Mouse (Mus musculus): ENCODE data around the gene Tspyl3.

The Tspyl3 gene

DNA sequence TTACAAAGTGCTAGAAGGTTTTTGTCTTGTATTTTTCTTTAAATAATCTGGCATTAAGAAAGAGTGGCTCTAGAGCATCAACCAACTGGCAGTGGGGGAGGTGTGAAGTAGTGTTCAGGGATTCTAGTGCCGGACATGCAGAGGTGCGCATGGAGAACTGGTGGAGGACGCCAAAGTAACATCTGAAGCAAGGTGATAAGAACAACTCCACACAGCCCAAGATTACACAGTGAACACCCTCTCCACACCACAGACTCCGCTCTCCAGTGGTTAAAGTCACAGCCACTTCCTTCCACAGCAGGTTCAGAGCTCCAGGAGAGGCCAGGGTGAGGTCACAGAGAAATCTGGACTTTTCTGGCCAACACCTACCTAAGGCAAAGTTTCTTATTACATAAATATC lies 2.7 kb upstream of the Tspyl3 start:
- no peak for DNase-seq (ENCODE audit: low spot score)

DNA sequence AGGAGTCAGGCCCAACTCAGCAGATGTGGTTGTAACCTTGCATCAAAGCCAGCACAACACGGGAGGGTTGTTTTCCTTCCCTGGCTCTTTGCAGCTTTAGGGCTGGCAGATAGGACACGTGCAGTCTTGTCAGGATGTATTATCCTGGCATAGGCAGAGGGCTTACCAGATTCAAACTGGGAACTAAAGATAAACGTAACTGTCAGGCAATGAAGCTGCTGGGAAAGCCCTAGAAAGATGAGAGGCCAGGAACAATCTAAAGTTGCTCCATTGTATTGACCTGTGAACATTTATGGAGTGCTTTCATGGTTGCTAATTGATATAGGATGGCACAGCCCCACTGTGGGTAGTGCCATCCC lies 333 bp upstream of the Tspyl3 start:
- DNase-seq (ENCODE audit: low spot score): no peak

DNA sequence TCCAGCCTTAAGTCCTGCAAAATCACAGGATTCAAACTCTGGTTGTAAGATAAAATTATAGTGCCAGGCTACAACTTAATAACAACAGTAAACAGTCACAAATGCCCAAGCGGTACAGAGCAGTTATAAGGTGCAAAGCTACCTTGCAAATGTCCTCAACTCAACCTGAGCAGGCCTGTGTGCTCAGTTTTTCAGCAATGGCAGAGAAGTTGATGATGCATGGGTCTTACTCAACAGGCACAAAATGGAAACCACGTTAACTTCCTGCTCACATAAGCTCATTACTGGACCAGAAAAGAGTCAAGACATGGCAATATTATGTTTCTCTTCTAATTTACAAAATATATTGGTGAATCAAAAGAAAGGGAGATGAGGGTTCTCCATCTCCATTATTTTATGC lies 2.7 kb downstream of the Tspyl3 start:
- no peak for DNase-seq (ENCODE audit: low spot score)

DNA sequence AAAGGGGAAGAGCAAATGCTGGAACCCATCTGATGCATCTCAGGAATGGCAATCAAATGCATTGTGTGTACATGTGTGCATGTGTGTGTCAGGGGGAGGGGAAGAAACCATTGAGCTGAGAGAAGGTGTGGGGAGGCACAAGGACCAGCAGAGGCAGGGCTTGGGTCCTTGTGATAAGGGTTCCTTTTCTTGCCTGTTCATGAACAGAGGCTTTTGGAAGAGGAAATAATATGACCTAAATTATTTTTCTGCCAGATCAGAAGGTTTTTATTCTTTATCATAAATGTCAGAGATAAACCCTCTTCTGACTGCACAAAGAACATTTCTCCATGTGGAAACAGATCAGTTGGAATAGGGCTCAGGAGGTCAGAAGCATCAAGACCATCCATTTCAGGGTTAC lies 3.1 kb downstream of the Tspyl3 start:
- DNase-seq (ENCODE audit: low spot score): no peak

DNA sequence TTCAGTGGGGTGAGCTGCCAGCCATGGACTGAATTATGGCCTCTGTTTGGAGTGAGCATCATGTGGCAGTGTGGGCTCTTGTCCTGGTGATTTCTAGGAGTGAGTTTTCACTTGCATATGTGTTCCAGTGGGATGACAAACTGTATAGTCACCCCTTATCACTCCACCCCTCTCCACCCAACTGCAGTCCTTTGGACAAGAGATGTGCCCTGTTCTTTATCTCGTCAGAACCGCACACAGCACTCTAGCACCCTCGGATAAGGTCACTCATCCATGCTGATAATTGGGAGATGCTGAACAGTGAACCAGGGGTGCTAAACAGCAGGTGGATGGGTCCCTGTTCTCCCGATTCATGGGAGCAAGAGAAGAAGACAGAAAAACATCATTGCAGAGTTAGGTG lies 3.6 kb downstream of the Tspyl3 start:
- no peak for DNase-seq (ENCODE audit: low spot score)

DNA sequence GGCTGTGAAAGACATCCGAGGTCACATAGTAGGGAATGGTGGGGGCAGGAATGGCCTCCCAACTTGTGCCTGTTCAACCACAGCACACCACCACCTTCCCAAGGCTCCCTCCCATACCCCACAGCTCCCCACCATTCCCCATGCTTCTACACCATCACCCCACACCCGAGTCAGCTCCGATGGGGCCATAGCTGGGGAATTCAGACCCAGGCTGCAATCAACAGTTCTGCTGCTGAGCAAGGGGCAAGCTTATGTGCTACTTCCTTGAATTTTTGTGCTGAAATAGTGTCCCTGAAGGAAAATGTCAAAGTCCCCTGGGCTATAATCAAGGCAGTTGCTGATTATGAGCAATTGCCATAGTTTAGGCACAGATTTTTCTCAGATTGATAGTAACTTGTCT lies 6.7 kb downstream of the Tspyl3 start:
- no peak for DNase-seq (ENCODE audit: low spot score)

DNA sequence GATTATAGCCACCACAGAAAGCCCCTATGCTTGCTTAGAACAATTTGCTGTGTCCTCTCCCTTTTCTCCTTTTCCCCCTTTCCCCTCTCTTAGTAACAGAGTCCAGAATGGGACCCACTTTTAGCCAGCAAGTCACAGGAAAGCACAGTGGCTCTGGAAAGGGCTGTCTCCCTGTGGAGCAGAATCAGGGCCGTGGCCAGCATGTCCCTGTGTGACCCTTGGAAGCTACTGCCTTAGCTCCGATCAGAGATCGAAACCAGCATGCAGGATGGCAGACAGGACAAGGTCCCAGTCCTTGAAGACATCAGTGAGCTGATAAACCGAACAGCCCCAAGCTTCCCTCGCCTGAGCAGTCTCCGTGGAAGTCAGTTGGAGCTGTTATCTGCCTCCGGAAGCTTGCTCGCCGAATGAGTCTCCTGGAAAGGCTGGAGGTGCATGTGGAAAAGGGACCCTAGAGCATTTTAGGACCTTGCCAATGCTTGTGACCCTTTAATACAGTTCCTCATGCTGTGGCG lies 7.4 kb downstream of the Tspyl3 start:
- no peak for DNase-seq (ENCODE audit: low spot score)

DNA sequence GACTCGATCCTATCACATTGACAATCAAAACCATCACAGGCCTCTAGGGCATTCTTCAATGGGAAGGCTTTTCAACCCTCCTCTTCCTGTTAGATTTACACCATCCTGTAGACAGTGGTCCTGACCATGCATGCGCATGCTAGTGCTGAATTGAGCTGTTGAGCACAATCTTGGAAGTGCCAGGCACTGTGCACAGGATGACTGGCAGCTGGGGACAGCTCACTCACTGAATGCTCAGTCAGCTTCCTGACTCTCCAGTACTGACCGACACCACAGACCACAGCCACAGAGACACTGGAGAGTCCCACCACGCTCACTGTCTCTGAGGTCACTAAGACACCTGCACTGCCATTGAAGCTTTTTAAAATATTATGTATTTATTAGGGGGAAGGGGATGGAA lies 9.8 kb downstream of the Tspyl3 start:
- DNase-seq (ENCODE audit: low spot score): no peak

DNA sequence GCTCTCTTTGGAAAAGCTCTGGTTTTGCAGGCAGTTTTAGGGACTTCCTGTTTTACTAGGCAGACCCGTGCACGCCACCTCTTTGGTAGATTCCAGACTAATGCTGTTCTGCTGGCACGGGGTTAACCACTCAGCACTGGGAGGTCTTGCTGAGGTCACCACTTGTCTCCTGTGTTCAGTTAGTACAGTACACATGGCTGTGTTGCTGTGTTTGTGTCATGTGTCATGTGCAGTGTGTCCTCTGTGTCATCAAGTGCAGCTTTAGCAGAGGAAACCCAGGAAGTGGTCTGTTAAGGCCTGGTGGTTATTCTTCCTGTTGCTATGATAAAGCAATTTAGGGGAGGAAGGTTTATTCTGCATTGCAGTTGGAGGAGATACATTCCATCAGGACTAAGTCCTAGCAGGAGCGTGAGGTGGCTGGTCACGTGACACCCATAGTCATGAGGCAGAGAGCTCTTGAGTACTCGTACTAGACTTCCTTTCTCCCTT lies 10.4 kb downstream of the Tspyl3 start:
- DNase-seq (ENCODE audit: low spot score): no peak

DNA sequence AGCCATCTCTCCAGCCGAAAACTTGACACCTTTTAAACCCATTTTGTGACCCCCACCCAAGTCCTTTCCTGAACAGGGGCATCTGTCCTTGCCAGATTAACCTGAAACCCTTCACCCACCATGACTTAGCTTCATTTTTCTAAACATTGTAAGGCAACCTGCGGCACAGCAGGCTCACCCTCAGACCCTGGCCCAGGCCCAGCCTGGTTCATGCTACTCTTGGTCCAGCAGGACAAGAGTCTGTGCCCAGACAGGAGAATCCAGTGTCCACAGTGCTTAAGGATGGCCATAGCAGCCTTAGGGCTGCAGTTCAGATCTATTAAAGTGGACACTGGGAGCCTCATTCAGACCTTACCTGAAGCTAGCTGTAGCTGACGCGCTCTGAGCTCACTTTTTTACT lies 11.9 kb downstream of the Tspyl3 start:
- DNase-seq (ENCODE audit: low spot score): no peak

DNA sequence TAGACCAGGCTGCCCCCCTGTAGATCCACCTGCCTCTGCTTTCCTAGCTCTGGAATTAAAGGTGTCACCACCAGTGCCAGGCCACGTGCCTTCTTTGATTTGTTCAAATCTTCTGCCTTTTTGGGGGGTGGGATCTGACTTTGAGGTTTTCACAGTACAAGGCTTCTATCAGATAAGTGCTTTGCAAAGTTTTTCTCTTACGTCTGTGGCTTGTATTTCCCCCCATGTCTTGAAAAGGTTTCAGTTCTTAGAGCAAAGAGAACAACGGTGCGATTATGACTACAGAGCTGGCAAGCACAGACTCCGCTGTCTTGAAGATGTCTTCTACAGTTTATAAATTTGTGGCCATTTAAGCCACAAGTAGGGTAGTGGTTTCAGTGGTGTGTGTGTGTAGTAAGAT lies 13.8 kb downstream of the Tspyl3 start:
- DNase-seq (ENCODE audit: low spot score): no peak

DNA sequence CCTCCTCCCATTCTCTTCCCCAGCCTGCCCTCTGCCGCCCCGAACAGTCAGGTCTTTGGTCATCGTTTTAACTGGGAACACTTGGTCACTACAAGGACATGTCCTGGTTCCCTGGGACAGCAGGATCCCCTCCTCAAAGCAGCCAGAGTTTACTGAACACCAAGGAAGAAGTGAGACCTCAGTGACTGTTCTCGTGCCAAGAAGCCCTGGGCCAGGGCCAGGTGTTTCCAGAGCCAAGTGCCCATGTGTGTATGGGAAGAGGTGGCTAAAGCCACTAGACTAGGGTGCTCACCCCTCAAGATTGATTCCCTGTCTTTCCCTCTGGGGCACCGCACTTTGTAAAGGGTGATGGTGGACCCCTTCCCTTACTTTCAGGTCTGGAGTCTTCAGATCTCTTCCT lies 16.0 kb downstream of the Tspyl3 start:
- DNase-seq (ENCODE audit: low spot score): no peak

DNA sequence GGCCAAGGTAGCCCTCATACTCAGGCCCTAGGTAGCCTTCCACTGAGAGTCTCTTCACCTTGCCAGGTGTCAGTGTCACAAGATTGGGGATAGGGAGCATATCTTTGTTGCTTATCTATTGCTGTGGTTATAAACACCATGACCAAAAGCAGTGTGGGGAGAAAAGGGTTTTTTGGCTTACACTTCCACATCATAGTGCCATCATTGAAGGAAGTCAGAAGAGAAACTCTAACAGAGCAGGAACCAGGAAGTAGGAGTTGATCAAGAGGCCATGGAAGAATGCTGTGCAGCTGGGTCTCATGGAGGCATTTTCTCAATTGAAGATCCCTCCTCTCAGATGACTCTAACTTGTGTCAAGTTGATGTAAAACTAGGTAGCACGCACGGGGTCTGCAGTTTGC lies 17.1 kb downstream of the Tspyl3 start:
- no peak for DNase-seq (ENCODE audit: low spot score)

DNA sequence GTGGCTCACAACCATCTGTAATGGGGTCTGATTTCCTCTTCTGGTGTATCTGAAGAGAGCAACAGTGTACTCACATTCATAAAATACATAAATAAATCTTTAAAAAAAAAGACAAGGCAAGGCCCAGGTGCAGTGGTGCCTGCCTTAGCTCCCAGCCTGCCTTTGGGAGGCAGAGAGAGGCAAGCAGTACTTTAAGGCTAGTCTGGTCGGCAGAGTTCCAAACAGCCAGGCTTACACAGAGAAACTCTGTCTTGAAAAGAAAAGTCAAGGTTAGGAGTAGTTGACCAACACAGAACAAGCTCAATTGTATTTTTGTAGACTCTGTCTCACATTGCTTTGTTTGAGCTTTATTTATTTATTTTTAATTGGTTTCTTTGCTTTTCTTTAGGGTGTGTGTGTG lies 22.5 kb downstream of the Tspyl3 start:
- DNase-seq (ENCODE audit: low spot score): no peak

DNA sequence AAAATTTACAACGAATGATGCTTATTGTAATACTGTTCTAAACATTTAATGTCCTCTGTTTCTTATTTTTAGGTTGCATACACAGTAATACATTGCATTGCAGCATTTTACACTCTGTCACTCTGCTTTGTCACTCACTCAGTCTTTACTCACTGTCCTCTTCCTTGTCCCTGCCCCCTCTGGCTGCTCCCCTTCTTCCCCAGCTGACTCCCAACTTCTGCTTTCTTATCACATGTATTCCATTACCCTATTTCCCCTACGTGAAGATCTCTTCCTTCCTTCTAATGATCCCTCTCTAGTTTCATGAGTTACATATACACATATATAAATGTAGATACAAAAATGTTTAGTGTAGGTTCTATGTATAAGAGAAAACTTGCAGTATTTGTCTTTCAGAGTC lies 26.1 kb downstream of the Tspyl3 start:
- DNase-seq (ENCODE audit: low spot score): no peak

DNA sequence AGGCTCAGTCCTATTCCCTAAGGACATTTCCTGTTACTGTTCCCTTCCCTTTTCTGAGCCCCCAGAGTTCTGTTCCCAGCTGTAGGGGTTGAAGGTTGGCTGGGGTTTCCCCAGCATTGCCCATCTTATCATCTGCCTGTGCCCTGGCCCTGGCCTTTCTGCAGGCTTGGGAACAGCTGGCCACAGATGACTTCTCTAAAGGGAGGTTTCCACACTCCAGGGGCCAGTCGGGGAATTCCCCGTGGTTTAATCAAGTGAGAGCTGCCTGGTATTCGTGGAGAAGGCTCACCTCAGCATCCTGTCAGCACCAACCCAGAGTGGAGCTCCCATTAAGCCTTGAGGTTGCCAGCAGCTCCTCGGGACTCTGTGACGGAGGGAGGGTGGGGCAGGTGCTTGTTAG lies 26.8 kb downstream of the Tspyl3 start:
- DNase-seq (ENCODE audit: low spot score): no peak

DNA sequence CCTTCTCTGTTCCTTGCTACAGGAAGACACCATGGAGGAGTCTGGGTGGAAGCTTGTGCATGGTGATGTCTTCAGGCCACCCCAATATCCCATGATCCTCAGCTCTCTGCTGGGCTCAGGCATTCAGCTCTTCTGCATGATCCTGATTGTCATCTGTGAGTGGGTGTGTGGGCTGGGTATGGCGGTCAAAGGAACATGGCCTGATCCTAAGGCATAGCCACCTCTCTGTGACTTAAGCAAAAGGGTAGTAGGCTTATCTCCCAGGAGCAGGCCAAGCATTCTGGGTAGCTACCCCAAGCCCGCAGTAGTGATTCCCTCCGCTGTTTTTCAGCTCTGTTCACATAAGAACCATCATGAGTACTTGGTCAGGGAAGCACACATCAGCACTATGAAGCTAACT lies 31.0 kb downstream of the Tspyl3 start:
- DNase-seq (ENCODE audit: low spot score): no peak

DNA sequence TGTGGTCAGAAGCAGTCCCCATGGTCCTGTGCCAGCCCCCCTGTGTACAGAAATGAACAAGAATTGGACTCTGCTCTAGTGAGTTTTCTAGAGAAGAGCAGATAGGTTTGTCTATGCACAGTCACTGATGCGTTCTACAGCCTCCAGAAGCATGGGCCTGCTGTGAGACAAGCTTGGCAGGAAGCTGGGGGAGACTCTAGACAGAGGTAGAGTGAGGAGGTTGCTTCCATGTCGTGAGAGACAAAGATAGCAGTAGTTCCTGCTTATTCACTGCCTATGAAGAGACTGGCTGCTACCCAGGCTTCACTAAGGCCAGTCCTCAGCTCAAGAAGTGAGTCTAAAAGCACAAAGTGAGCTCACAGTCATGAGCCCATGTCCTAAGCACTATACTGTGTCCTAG lies 34.0 kb downstream of the Tspyl3 start:
- no peak for DNase-seq (ENCODE audit: low spot score)

DNA sequence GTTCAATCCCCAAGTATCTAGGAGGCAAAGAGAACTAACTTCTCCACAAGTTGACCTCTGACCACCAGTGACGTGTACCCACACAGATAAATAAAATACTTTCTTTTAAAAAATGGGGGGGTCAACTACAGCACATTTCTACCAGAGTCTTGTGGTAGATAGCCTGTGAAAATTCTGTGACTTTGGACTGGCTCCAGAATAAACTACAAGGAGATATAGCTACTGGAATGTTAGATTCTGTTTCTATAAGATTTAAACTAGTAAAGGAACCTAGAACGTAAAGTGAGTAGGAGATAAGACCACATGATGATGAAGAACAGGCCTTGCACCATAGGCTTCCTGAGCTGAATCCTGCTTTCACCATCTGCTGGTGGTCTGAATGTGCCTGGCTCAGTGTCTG lies 37.4 kb downstream of the Tspyl3 start:
- no peak for DNase-seq (ENCODE audit: low spot score)

DNA sequence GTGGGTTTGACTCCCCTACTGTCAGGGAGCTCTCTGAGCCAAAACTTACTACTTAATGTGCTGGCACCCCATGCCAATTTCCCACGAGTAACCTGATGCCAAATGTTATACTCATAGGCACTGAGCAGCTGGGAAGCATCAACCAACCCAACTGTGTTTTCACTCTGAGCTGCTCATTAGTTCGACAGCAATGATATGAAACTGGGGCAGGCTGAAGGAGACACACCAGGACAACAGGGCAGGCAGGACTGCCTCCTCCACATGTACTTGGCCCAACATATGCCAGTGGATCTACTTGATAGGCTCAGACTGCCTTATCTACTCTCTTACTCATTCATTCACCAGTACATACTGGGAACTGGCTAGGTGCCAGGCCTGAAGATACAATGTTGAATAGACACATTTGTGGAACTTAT lies 39.1 kb downstream of the Tspyl3 start:
- DNase-seq (ENCODE audit: low spot score): no peak

DNA sequence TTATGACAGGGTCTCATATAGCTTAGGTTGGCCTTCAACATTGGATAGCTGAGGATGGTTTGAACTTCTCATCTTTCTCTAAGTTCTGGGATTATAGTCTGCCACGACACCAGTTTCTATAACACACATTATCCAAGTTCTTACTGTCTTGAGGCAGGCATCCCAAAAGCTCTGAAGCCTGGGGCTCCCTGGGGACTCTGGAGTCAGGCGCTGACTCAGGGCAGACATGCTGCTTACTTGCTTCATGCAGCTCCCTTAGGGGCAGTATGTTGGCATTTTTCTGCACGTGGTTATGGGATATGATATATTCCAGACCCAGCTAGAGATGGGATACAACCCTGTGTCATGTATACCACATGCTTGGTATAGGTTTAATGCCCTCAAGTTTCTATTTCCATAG lies 45.3 kb downstream of the Tspyl3 start:
- DNase-seq (ENCODE audit: low spot score): no peak

DNA sequence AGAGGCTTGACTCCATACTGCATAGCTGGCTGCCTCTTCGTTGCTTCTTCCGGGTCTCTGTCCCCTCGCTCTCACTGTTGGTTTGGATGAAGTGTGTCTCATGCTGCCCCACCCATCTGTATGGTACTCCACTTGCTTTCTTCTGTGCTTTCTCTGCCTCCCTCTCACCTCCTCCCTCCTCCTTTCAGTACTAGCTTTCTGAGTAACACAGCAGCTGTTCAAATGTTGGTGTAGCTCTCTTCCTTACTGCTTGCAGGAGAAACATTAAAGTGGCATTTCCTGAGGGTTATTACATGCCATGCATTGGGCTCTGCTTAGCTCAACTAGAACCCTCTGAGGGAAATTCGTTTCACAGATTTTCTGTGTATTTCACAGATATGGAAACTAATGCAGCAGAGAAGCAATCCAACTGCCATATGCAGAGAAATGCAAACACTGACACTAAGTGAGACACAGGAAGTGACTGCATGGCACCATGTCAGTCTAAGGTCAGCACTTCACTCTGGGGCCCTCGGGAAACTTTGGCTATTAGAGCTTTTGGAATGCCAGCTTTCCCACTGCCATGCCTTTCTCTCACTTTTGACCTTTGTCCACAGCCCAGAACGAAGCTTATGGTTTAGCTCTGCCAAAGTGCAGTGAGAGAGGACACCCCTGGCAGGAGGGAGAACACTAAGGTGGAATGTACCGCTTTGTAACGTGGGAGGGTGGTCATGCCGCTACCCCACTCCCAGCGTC lies 45.9 kb downstream of the Tspyl3 start:
- no peak for DNase-seq (ENCODE audit: low spot score)

DNA sequence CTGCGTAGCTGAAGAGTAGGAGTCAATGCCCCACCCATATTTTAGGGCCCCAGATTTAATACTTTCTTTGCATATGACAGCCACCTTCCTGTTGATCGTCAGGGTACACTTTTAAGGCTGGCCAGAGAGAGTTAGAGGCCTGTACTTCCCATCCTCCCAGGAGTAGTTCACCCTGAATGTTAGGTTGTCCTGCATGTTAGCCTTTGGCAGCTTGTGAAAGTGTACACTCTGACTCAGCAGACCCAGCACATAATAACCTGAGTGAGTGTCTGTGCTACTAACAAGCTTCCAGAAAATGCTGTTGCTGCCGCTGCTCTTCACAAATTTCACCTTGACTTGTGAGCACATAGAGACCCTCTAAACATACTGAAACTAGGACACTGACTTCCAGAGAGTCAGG lies 48.1 kb downstream of the Tspyl3 start:
- no peak for DNase-seq (ENCODE audit: low spot score)

DNA sequence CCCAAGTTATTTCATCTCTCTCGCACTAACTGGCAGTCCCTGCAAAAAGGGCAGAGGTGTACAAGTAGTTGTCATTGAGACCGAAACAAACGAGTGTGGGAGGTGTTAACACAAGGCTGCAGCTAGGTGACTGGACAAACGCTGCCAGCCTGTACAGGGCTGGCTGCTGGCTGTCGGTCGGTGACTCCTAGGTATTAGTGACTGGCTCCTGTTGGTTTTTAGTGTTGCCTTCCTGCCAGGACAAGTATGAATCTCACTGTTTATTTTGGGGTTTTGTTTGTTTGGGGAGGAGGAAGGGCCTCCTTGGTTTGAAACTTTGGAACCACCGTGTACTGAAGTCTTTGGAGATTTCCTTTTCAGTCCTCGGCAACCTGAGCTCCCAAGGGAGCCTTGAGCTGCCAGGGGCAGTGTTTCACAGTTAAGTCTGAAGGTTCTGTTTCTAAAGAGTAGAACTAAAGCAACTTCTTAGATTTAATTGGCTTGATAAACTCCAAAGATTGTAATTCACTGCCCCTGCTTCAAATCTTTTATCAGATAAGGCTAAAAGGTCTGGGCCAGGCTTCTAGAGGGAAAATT lies 49.2 kb downstream of the Tspyl3 start:
- no peak for DNase-seq (ENCODE audit: low spot score)

Measured in ovary, postnatal 14 days (tissue).